ENCODE assay signal across 8 mouse cellular contexts in genomic region chr9:108567931-108568419, GRCm38 (mm10). TPM values are rescaled to one million over a fixed set of nuclear protein-coding genes. Genes with fewer than 3 reads are reported as not detected.
DNase-seq lines count a peak whose midpoint lies in the region; ATAC-seq and TF ChIP-seq lines count a peak whose summit lies in the region.

No protein-coding gene starts in this region.

- peak overlapping the region; percentile 98 for H3K27ac ChIP-seq in gastrocnemius, adult 2 months
- peak overlapping the region; percentile 98 for H3K27ac ChIP-seq in heart, embryonic 15.5 days
- peak overlapping the region; percentile 75 for H3K27ac ChIP-seq in limb, embryonic 14.5 days (replicated peaks; ENCODE audit: low read depth, low read length)
- H3K27ac ChIP-seq in midbrain, embryonic 15.5 days: peak overlapping the region; percentile 96

- no peak for TF ChIP-seq POLR2A in limb, embryonic 14.5 days (IDR thresholded peaks at IDR 0.05; ENCODE audit: borderline replicate concordance, extremely low read depth, insufficient read depth, insufficient read length)

- no peak for TF ChIP-seq CTCF in gastrocnemius, adult 2 months (IDR thresholded peaks at IDR 0.05)

- H3K9me3 ChIP-seq in heart, embryonic 15.5 days (replicated peaks): no peaks in the 10 kb centered on the region
- H3K9me3 ChIP-seq in limb, embryonic 14.5 days (ENCODE audit: control insufficient read depth, low read length): no peaks in the 10 kb centered on the region
- no peaks in the 10 kb centered on the region for H3K9me3 ChIP-seq in midbrain, embryonic 15.5 days

- DNase-seq in gastrocnemius, adult 2 months: peak; percentile 55
- no peak for DNase-seq in gastrocnemius, postnatal 10 days
- peak; percentile 80 for DNase-seq in ZHBTc4 (ENCODE audit: low read depth, low spot score)
- DNase-seq in limb, embryonic 14.5 days (ENCODE audit: low spot score): no peak
- no peak for DNase-seq in layer of hippocampus, postnatal 10 days (ENCODE audit: low spot score in 2 of 2)
- DNase-seq in layer of hippocampus, adult 18-20 months (ENCODE audit: low spot score in 2 of 2): no peak

- intact Hi-C loops in gastrocnemius, adult 2 months (cut with DNase I): loop anchor here (2.0 to 5.0 kb wide), 2 partner anchors 51 to 81 kb away; partner anchors contain the start of genes Arih2 and Qrich1

- peaks cover 50% of the 10 kb centered on the region for H3K36me3 ChIP-seq in heart, embryonic 15.5 days
- H3K36me3 ChIP-seq in limb, embryonic 14.5 days (ENCODE audit: control insufficient read depth, insufficient read depth, low read length): peaks cover 49% of the 10 kb centered on the region
- peaks cover 49% of the 10 kb centered on the region for H3K36me3 ChIP-seq in midbrain, embryonic 15.5 days (replicated peaks)

- no peaks in the 10 kb centered on the region for H3K27me3 ChIP-seq in heart, embryonic 15.5 days
- H3K27me3 ChIP-seq in limb, embryonic 14.5 days (ENCODE audit: control insufficient read depth, insufficient read depth, low read length): no peaks in the 10 kb centered on the region
- H3K27me3 ChIP-seq in midbrain, embryonic 15.5 days (replicated peaks): no peaks in the 10 kb centered on the region

- 11% methylated on average over 18 of the region's 18 CpGs for WGBS in heart, embryonic 15.5 days
- WGBS in limb, embryonic 14.5 days: 11% methylated on average over 18 of the region's 18 CpGs
- 9% methylated on average over 18 of the region's 18 CpGs for WGBS in midbrain, embryonic 15.5 days

- H3K4me2 ChIP-seq in heart, embryonic 15.5 days: peak overlapping the region; percentile 99
- peak overlapping the region; percentile 83 for H3K4me2 ChIP-seq in limb, embryonic 14.5 days (replicated peaks; ENCODE audit: low read depth, low read length, severe bottlenecking)
- peak overlapping the region; percentile 94 for H3K4me2 ChIP-seq in midbrain, embryonic 15.5 days

- ATAC-seq in heart, embryonic 15.5 days (replicated peaks; ENCODE audit: insufficient number of reproducible peaks, insufficient read depth, low FRiP score, low read depth): no peak
- ATAC-seq in limb, embryonic 14.5 days (ENCODE audit: low FRiP score, low read depth): no peak
- no peak for ATAC-seq in midbrain, embryonic 15.5 days (replicated peaks)

- peak overlapping the region; percentile 76 for H3K4me3 ChIP-seq in gastrocnemius, adult 2 months
- peak overlapping the region; percentile 85 for H3K4me3 ChIP-seq in heart, embryonic 15.5 days
- peak overlapping the region; percentile 67 for H3K4me3 ChIP-seq in limb, embryonic 14.5 days (replicated peaks; ENCODE audit: low read length)
- peak overlapping the region; percentile 67 for H3K4me3 ChIP-seq in midbrain, embryonic 15.5 days

- peak overlapping the region; percentile 86 for H3K9ac ChIP-seq in heart, embryonic 15.5 days
- peak overlapping the region; percentile 74 for H3K9ac ChIP-seq in limb, embryonic 14.5 days (ENCODE audit: low read depth, low read length, severe bottlenecking)
- H3K9ac ChIP-seq in midbrain, embryonic 15.5 days: peak overlapping the region; percentile 76

- peaks cover 39% of the 10 kb centered on the region for H3K4me1 ChIP-seq in heart, embryonic 15.5 days (replicated peaks)
- H3K4me1 ChIP-seq in limb, embryonic 14.5 days (ENCODE audit: control insufficient read depth, insufficient read depth, low read length): peaks cover 16% of the 10 kb centered on the region
- H3K4me1 ChIP-seq in midbrain, embryonic 15.5 days: peaks cover 48% of the 10 kb centered on the region

RNA-seq across cellular contexts. Expression of gene Ndufaf3, which starts 0.7 kb away (rescaled TPM):
- 10 to 100 TPM; 20.6 to 39.2 TPM for total RNA-seq in gastrocnemius, adult 2 months (2021)
- total RNA-seq in gastrocnemius, postnatal 10 days (2021): 10 to 100 TPM; 35.3 to 35.4 TPM
- polyA plus RNA-seq in heart, embryonic 15.5 days (2015; fragmentation: Nextera tagmentation; extraction: Ambion mirVana): 52.6 and 55.4 TPM in 2 replicates
- 23.1 and 28.3 TPM in 2 replicates for polyA plus RNA-seq in limb, embryonic 14.5 days (2012; rRNA removed)
- 40.9 and 42.7 TPM in 2 replicates for polyA plus RNA-seq in limb, embryonic 14.5 days (2014; fragmentation: Nextera tagmentation; extraction: Ambion mirVana)
- polyA plus RNA-seq in midbrain, embryonic 15.5 days (2015; fragmentation: Nextera tagmentation; extraction: Ambion mirVana): 75.2 and 76.8 TPM in 2 replicates
- total RNA-seq in layer of hippocampus, postnatal 10 days (2021): 10 to 100 TPM; 59.6 to 63.4 TPM
- 10 to 100 TPM; 73.5 to 75.0 TPM for total RNA-seq in layer of hippocampus, adult 18-20 months (2021)

RNA-seq across cellular contexts. Expression of gene Dalrd3, which starts 1.7 kb away (rescaled TPM):
- 10 to 100 TPM in 1 of 2 experiments, 1 to 10 TPM in 1; 8.0 to 11.3 TPM for total RNA-seq in gastrocnemius, adult 2 months (2021)
- total RNA-seq in gastrocnemius, postnatal 10 days (2021): 10 to 100 TPM in 1 of 2 experiments, 1 to 10 TPM in 1; 6.6 to 11.5 TPM
- polyA plus RNA-seq in heart, embryonic 15.5 days (2015; fragmentation: Nextera tagmentation; extraction: Ambion mirVana): 66.8 and 103 TPM in 2 replicates
- 144 and 198 TPM in 2 replicates for polyA plus RNA-seq in limb, embryonic 14.5 days (2012; rRNA removed)
- 124 and 132 TPM in 2 replicates for polyA plus RNA-seq in limb, embryonic 14.5 days (2014; fragmentation: Nextera tagmentation; extraction: Ambion mirVana)
- polyA plus RNA-seq in midbrain, embryonic 15.5 days (2015; fragmentation: Nextera tagmentation; extraction: Ambion mirVana): 336 and 351 TPM in 2 replicates
- total RNA-seq in layer of hippocampus, postnatal 10 days (2021): 10 to 100 TPM; 74.3 to 83.8 TPM
- total RNA-seq in layer of hippocampus, adult 18-20 months (2021): 100 to 1,000 TPM in 1 of 2 experiments, 10 to 100 TPM in 1; 95.0 to 105 TPM

RNA-seq across cellular contexts. Expression of gene Impdh2, which starts 7.9 kb away (rescaled TPM):
- total RNA-seq in gastrocnemius, adult 2 months (2021): 10 to 100 TPM; 59.7 to 67.4 TPM
- 10 to 100 TPM; 57.2 to 76.4 TPM for total RNA-seq in gastrocnemius, postnatal 10 days (2021)
- 81.6 and 97.3 TPM in 2 replicates for polyA plus RNA-seq in heart, embryonic 15.5 days (2015; fragmentation: Nextera tagmentation; extraction: Ambion mirVana)
- polyA plus RNA-seq in limb, embryonic 14.5 days (2012; rRNA removed): 208 and 280 TPM in 2 replicates
- polyA plus RNA-seq in limb, embryonic 14.5 days (2014; fragmentation: Nextera tagmentation; extraction: Ambion mirVana): 184 and 191 TPM in 2 replicates
- 101 TPM in 2 replicates for polyA plus RNA-seq in midbrain, embryonic 15.5 days (2015; fragmentation: Nextera tagmentation; extraction: Ambion mirVana)
- total RNA-seq in layer of hippocampus, postnatal 10 days (2021): 10 to 100 TPM; 78.2 to 83.9 TPM
- total RNA-seq in layer of hippocampus, adult 18-20 months (2021): 10 to 100 TPM; 56.6 to 64.5 TPM

RNA-seq across cellular contexts. Expression of gene Wdr6, which starts 10.6 kb away (rescaled TPM):
- 1 to 10 TPM; 6.7 to 7.3 TPM for total RNA-seq in gastrocnemius, adult 2 months (2021)
- 10 to 100 TPM; 12.4 to 17.3 TPM for total RNA-seq in gastrocnemius, postnatal 10 days (2021)
- polyA plus RNA-seq in heart, embryonic 15.5 days (2015; fragmentation: Nextera tagmentation; extraction: Ambion mirVana): 42.5 and 68.5 TPM in 2 replicates
- 123 and 175 TPM in 2 replicates for polyA plus RNA-seq in limb, embryonic 14.5 days (2012; rRNA removed)
- 91.5 and 115 TPM in 2 replicates for polyA plus RNA-seq in limb, embryonic 14.5 days (2014; fragmentation: Nextera tagmentation; extraction: Ambion mirVana)
- polyA plus RNA-seq in midbrain, embryonic 15.5 days (2015; fragmentation: Nextera tagmentation; extraction: Ambion mirVana): 404 and 429 TPM in 2 replicates
- 100 to 1,000 TPM; 239 to 247 TPM for total RNA-seq in layer of hippocampus, postnatal 10 days (2021)
- 100 to 1,000 TPM; 112 to 123 TPM for total RNA-seq in layer of hippocampus, adult 18-20 months (2021)

RNA-seq across cellular contexts. Expression of gene P4htm, which starts 29.5 kb away (rescaled TPM):
- 1 to 10 TPM; 3.7 to 3.9 TPM for total RNA-seq in gastrocnemius, adult 2 months (2021)
- total RNA-seq in gastrocnemius, postnatal 10 days (2021): 1 to 10 TPM; 4.8 to 6.6 TPM
- polyA plus RNA-seq in heart, embryonic 15.5 days (2015; fragmentation: Nextera tagmentation; extraction: Ambion mirVana): 18.6 and 20.9 TPM in 2 replicates
- 14.3 and 17.8 TPM in 2 replicates for polyA plus RNA-seq in limb, embryonic 14.5 days (2012; rRNA removed)
- 7.8 and 8.8 TPM in 2 replicates for polyA plus RNA-seq in limb, embryonic 14.5 days (2014; fragmentation: Nextera tagmentation; extraction: Ambion mirVana)
- polyA plus RNA-seq in midbrain, embryonic 15.5 days (2015; fragmentation: Nextera tagmentation; extraction: Ambion mirVana): 32.7 and 38.5 TPM in 2 replicates
- 10 to 100 TPM; 48.7 to 49.0 TPM for total RNA-seq in layer of hippocampus, postnatal 10 days (2021)
- total RNA-seq in layer of hippocampus, adult 18-20 months (2021): 100 to 1,000 TPM; 101 to 102 TPM

Comparison
In these comparisons a context has a peak if more than half of its experiments do, and no peak if none do; other contexts are left out.
1. DNase-seq: peak in gastrocnemius, adult 2 months (single experiment) and ZHBTc4 (single experiment); none in gastrocnemius, postnatal 10 days (single experiment), limb, embryonic 14.5 days (single experiment), layer of hippocampus, postnatal 10 days (0 of 2) and layer of hippocampus, adult 18-20 months (0 of 2).
2. RNA of gene Dalrd3, which starts 1.7 kb away (total RNA-seq): 95.0 to 105 TPM in layer of hippocampus, adult 18-20 months and 74.3 to 83.8 TPM in layer of hippocampus, postnatal 10 days; 6.6 to 11.5 TPM in gastrocnemius, postnatal 10 days and 8.0 to 11.3 TPM in gastrocnemius, adult 2 months; every median in the first group is over 4 times any median in the second.
3. Peak in every context shown above with its lines, with median percentiles within 50 percentile points of each other: H3K27ac ChIP-seq, H3K4me3 ChIP-seq, H3K4me2 ChIP-seq and H3K9ac ChIP-seq.